Mouse (Mus musculus) hindbrain, embryonic 10.5 days (tissue): ENCODE results near the gene Pou2f1. TPM values are rescaled to one million over a fixed set of nuclear protein-coding genes. Genes with fewer than 3 reads are reported as not detected.

ENCODE experiments used
- DNase-seq: peaks from one replicate; pipeline ENCODE4 v3.0.0-alpha.2; 2017; ENCODE audit warnings: low spot score
- H3K27ac ChIP-seq: fragments of 300-500 bp; sonication (generic); 2 replicates; pipeline ENCODE4 v1.5.1; 2016; ENCODE audit warnings: mild to moderate bottlenecking, moderate library complexity
- H3K27me3 ChIP-seq: fragments of 300-500 bp; sonication (generic); 2 replicates; pipeline ENCODE4 v1.6.1; 2016; ENCODE audit warnings: mild to moderate bottlenecking; ENCODE audit not compliant: poor library complexity, insufficient read depth, severe bottlenecking
- H3K36me3 ChIP-seq: fragments of 300-500 bp; sonication (generic); 2 replicates; pipeline ENCODE4 v1.6.1; 2016; ENCODE audit warnings: mild to moderate bottlenecking, moderate library complexity
- H3K4me1 ChIP-seq: fragments of 300-500 bp; sonication (generic); replicated peaks from 2 replicates; pipeline ENCODE4 v1.6.1; 2016; ENCODE audit warnings: mild to moderate bottlenecking
- H3K4me3 ChIP-seq: fragments of 300-500 bp; sonication (generic); 2 replicates; pipeline ENCODE4 v1.5.1; 2016; ENCODE audit warnings: mild to moderate bottlenecking, moderate library complexity
- H3K9me3 ChIP-seq: fragments of 300-500 bp; sonication (generic); 2 replicates; pipeline ENCODE4 v1.6.1; 2016; ENCODE audit warnings: mild to moderate bottlenecking, moderate library complexity
- WGBS: fragments of 180-500 bp; shearing (Covaris S2); methylation state at CpG from one replicate; pipeline ENCODE4 v1.1.7; 2016; 5-methylcytosine and 5-hydroxymethylcytosine counted together
- polyA plus RNA-seq: library from polyadenylated mRNA; unstranded; fragments of >200 nt; fragmentation: Nextera tagmentation; extraction: Ambion mirVana; gene quantifications from 2 replicates; pipeline ENCODE4 v1.2.1, GENCODE M21; 2016

Pou2f1 gene
- polyA plus RNA-seq, 1 experiment from 2014 or later, result 21.8 TPM

- H3K27me3 ChIP-seq, result no peaks in the 10 kb centered on the region
- 93% methylated on average over 3 of the region's 3 CpGs for WGBS
- DNase-seq, result no peak
These were observed 72.0 kb downstream of the Pou2f1 start for GRCm38 (mm10) chr1:165930510-165930909.

GRCm38 (mm10) chr1:165927507-165928279 lies 74.8 kb downstream of the Pou2f1 start:
- no peaks in the 10 kb centered on the region for H3K27me3 ChIP-seq
- H3K4me1 ChIP-seq, result no peaks in the 10 kb centered on the region
- no peaks in the 10 kb centered on the region for H3K36me3 ChIP-seq
- 92% methylated on average over 7 of the region's 7 CpGs for WGBS
- H3K9me3 ChIP-seq, result no peaks in the 10 kb centered on the region
- no peak overlapping the region for H3K27ac ChIP-seq
- H3K4me3 ChIP-seq, result no peak overlapping the region
- DNase-seq, result no peak

More at GRCm38 (mm10) chr1:165930510-165930909, 72.0 kb downstream of the Pou2f1 start:
- Histone ChIP-seq H3K9me3 (no peaks in the 10 kb centered on the region), H3K36me3 (no peaks in the 10 kb centered on the region), H3K27ac (no peak overlapping the region), H3K4me3 (no peak overlapping the region), H3K4me1 (peaks cover 12% of the 10 kb centered on the region)

- WGBS, result 94% methylated on average over 2 of the region's 2 CpGs
- no peaks in the 10 kb centered on the region for H3K27me3 ChIP-seq
- H3K36me3 ChIP-seq, result 0 out of 2 replicates have a peak, but pooled peaks cover 3% of the 10 kb centered on the region
- H3K4me1 ChIP-seq, result no peaks in the 10 kb centered on the region
- H3K27ac ChIP-seq, result no peak overlapping the region
- no peak for DNase-seq
- no peaks in the 10 kb centered on the region for H3K9me3 ChIP-seq
- H3K4me3 ChIP-seq, result no peak overlapping the region
These were observed 77.3 kb downstream of the Pou2f1 start for GRCm38 (mm10) chr1:165925207-165925606.

GRCm38 (mm10) chr1:165922488-165922887 lies 80.0 kb downstream of the Pou2f1 start:
- Histone ChIP-seq H3K4me3 (no peak overlapping the region), H3K36me3 (0 out of 2 replicates have a peak, but pooled peaks cover 3% of the 10 kb centered on the region), H3K9me3 (no peaks in the 10 kb centered on the region), H3K4me1 (no peaks in the 10 kb centered on the region), H3K27ac (no peak overlapping the region), H3K27me3 (no peaks in the 10 kb centered on the region)
- DNase-seq, result no peak
- 96% methylated on average over 1 of the region's 1 CpGs for WGBS

- Histone ChIP-seq H3K27me3 (no peaks in the 10 kb centered on the region), H3K27ac (no peak overlapping the region), H3K9me3 (no peaks in the 10 kb centered on the region), H3K4me3 (no peak overlapping the region), H3K4me1 (no peaks in the 10 kb centered on the region), H3K36me3 (peaks cover 16% of the 10 kb centered on the region)
- WGBS, result 76% methylated on average over 3 of the region's 3 CpGs
- no peak for DNase-seq
These were observed 81.5 kb downstream of the Pou2f1 start for GRCm38 (mm10) chr1:165921026-165921425.

- Histone ChIP-seq H3K4me3 (no peak overlapping the region), H3K27ac (no peak overlapping the region), H3K4me1 (no peaks in the 10 kb centered on the region), H3K36me3 (peaks cover 32% of the 10 kb centered on the region), H3K9me3 (no peaks in the 10 kb centered on the region), H3K27me3 (no peaks in the 10 kb centered on the region)
- 81% methylated on average over 2 of the region's 2 CpGs for WGBS
- no peak for DNase-seq
These were observed 88.1 kb downstream of the Pou2f1 start for GRCm38 (mm10) chr1:165914416-165914801.

- no peaks in the 10 kb centered on the region for H3K4me1 ChIP-seq
- H3K4me3 ChIP-seq, result no peak overlapping the region
- no peak overlapping the region for H3K27ac ChIP-seq
- no peak for DNase-seq
- H3K36me3 ChIP-seq, result peaks cover 35% of the 10 kb centered on the region
- 82% methylated on average over 2 of the region's 2 CpGs for WGBS
- H3K9me3 ChIP-seq, result no peaks in the 10 kb centered on the region
- H3K27me3 ChIP-seq, result no peaks in the 10 kb centered on the region
These were observed 88.6 kb downstream of the Pou2f1 start for GRCm38 (mm10) chr1:165913720-165914415.

- WGBS, result 95% methylated on average over 3 of the region's 3 CpGs
- Histone ChIP-seq H3K36me3 (peaks cover 54% of the 10 kb centered on the region), H3K27me3 (no peaks in the 10 kb centered on the region), H3K9me3 (no peaks in the 10 kb centered on the region), H3K4me1 (no peaks in the 10 kb centered on the region), H3K27ac (no peak overlapping the region), H3K4me3 (no peak overlapping the region)
- DNase-seq, result no peak
These were observed 93.0 kb downstream of the Pou2f1 start for GRCm38 (mm10) chr1:165909471-165909870.

GRCm38 (mm10) chr1:165908806-165909205 lies 93.7 kb downstream of the Pou2f1 start:
- Histone ChIP-seq H3K36me3 (peaks cover 57% of the 10 kb centered on the region), H3K4me1 (no peaks in the 10 kb centered on the region), H3K27me3 (no peaks in the 10 kb centered on the region), H3K4me3 (no peak overlapping the region), H3K27ac (no peak overlapping the region), H3K9me3 (no peaks in the 10 kb centered on the region)
- no peak for DNase-seq
- WGBS, result 73% methylated on average over 3 of the region's 3 CpGs

GRCm38 (mm10) chr1:165908153-165908552 lies 94.3 kb downstream of the Pou2f1 start:
- 92% methylated on average over 2 of the region's 2 CpGs for WGBS
- Histone ChIP-seq H3K4me1 (no peaks in the 10 kb centered on the region), H3K36me3 (peaks cover 57% of the 10 kb centered on the region), H3K27ac (no peak overlapping the region), H3K9me3 (no peaks in the 10 kb centered on the region), H3K27me3 (no peaks in the 10 kb centered on the region), H3K4me3 (no peak overlapping the region)
- no peak for DNase-seq

GRCm38 (mm10) chr1:165903596-165903995 lies 98.9 kb downstream of the Pou2f1 start:
- Histone ChIP-seq H3K27ac (no peak overlapping the region), H3K27me3 (no peaks in the 10 kb centered on the region), H3K36me3 (peaks cover 70% of the 10 kb centered on the region), H3K4me1 (no peaks in the 10 kb centered on the region), H3K9me3 (no peaks in the 10 kb centered on the region), H3K4me3 (no peak overlapping the region)
- 79% methylated on average over 1 of the region's 1 CpGs for WGBS
- no peak for DNase-seq

- no peaks in the 10 kb centered on the region for H3K9me3 ChIP-seq
- 88% methylated on average over 2 of the region's 2 CpGs for WGBS
- no peak for DNase-seq
- no peak overlapping the region for H3K27ac ChIP-seq
- no peaks in the 10 kb centered on the region for H3K4me1 ChIP-seq
- peaks cover 85% of the 10 kb centered on the region for H3K36me3 ChIP-seq
- no peaks in the 10 kb centered on the region for H3K27me3 ChIP-seq
- H3K4me3 ChIP-seq, result no peak overlapping the region
These were observed 110.8 kb downstream of the Pou2f1 start for GRCm38 (mm10) chr1:165891686-165892085.

GRCm38 (mm10) chr1:165882146-165882900 lies 120.2 kb downstream of the Pou2f1 start:
- H3K36me3 ChIP-seq, result peaks cover 43% of the 10 kb centered on the region
- DNase-seq, result no peak
- no peaks in the 10 kb centered on the region for H3K9me3 ChIP-seq
- no peaks in the 10 kb centered on the region for H3K4me1 ChIP-seq
- H3K27me3 ChIP-seq, result no peaks in the 10 kb centered on the region
- H3K4me3 ChIP-seq, result no peak overlapping the region
- 66% methylated on average over 8 of the region's 8 CpGs for WGBS
- no peak overlapping the region for H3K27ac ChIP-seq
